Mouse (Mus musculus) lung, postnatal 0 days (tissue): ENCODE data around the gene Lcorl.

Source experiments
- CTCF ChIP-seq: IDR thresholded peaks from 2 replicates; pipeline ENCODE4 v1.5.1; 2016; ENCODE audit warnings: antibody characterized with exemption, mild to moderate bottlenecking
- EP300 ChIP-seq: IDR thresholded peaks from 2 replicates; pipeline ENCODE4 v1.6.1; 2016; ENCODE audit warnings: antibody characterized with exemption, mild to moderate bottlenecking, control low read depth

- TF ChIP-seq EP300 (no peak), CTCF (no peak)
These were observed 187.1 kb downstream of the Lcorl start for GRCm38 (mm10) chr5:45670280-45670670.
